Mouse (Mus musculus): ENCODE measurements at regions not wholly inside any gene's neighbourhood (a gene's known extent, or its start where the extent isn't known, plus 50 kb on each side); places are given as distances from the start of the nearest gene placed in this dataset.

DNA sequence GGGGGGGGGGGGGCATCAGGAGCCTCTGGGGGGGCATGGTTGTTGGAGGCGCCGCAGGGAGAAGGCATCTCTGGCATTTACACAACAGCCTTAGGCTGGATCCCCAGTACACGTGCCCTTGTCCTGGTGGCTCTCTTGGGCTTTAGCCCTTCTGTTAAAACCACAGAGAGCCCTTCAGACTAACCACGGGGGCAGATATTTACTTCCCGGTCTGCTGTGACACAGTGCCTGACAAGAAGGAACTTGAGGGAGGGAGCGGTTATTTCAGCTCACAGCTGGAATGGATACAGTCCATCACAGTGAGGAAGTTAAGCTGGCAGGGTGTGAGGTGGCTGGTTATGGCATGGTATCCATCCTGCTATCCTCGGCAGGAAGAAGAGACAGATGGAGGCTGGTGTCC lies 71.0 kb upstream of the Gm11733 start:
- Histone ChIP-seq H3K4me3 (no peak overlapping the region), H3K9ac (no peak overlapping the region), H3K9me3 (replicated peaks) (no peaks in the 10 kb centered on the region), H3K4me2 (no peak overlapping the region), H3K27ac (ENCODE audit: poor library complexity, severe bottlenecking) (no peak overlapping the region), H3K36me3 (no peaks in the 10 kb centered on the region), H3K27me3 (replicated peaks) (peaks cover 88% of the 10 kb centered on the region), H3K4me1 (replicated peaks) (peaks cover 22% of the 10 kb centered on the region)
- WGBS, result 25% methylated on average over 7 of the region's 7 CpGs
- no peak for ATAC-seq (ENCODE audit: insufficient number of reproducible peaks, low FRiP score)

DNA sequence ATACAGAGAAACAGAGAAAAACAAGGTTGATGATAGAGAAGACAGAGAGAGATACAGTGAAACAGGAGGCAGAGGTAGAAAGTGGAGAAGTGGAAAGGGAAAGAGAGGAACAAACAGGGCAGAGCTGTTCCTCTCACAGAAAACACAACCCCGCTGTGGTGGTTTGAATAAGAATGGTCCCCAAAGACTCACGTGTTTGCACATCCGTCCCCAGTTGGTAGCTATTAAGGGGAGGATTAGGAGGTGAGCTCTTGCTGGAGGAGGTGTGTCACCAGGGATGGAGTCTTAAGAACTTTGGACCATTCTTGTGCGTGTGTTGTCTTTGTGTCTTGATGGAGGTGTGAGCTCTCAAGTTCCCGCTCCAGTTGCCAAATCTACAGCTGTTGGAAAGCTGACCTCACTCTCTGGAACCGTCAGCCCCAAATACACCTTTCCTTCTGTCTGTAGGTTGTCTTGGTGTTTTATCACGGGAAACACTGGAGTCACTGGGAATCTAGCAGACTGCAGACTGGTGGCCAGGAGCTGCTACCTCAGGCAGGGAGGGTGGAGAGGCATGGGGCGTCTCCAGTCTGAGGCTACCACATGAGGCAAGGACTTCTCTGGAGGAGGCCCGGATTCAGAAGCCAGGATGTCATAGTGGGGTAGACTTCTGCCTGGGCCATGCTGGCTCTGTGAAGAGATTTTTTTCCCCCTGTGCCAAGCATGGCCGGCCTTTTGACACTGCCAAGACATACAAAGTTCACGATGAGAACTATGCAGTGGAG lies 70.0 kb upstream of the Gm11733 start:
- Histone ChIP-seq H3K4me2 (peak overlapping the region; percentile 75; the same call in 1 of the 2 replicates), H3K27ac (ENCODE audit: poor library complexity, severe bottlenecking) (no peak overlapping the region), H3K9me3 (replicated peaks) (no peaks in the 10 kb centered on the region), H3K9ac (no peak overlapping the region), H3K36me3 (no peaks in the 10 kb centered on the region), H3K4me3 (no peak overlapping the region; the same call in 1 of the 2 replicates), H3K4me1 (replicated peaks) (peaks cover 22% of the 10 kb centered on the region), H3K27me3 (replicated peaks) (peaks cover 81% of the 10 kb centered on the region)
- ATAC-seq (ENCODE audit: insufficient number of reproducible peaks, low FRiP score), result no peak
- 10% methylated on average over 11 of the region's 11 CpGs for WGBS

DNA sequence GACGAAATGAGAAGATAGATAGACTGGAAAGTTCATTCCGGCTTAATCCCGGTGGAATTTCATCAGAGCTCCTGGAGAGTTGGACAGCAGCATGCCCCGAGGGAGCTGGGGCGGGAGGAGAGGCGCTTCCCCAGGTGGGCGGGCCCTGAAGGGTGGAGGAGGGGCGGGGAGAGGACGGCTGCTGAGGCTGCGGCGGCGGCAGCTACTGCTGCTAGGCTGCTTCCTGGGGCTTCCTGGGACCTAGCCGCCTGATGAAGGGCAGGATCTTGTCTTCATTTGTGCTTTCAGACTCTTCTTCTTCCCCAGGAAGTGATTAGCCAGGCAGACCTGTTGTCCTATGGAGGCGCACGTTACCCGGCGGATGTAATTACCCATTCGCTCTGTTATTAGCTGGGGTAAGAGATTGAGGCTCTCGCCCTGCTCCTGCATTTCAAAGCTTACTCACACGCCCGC lies 69.3 kb upstream of the Gm11733 start:
- no peak overlapping the region for H3K27ac ChIP-seq (ENCODE audit: poor library complexity, severe bottlenecking)
- H3K4me3 ChIP-seq, result peak overlapping the region; percentile 43
- WGBS, result under 1% methylated on average over 18 of the region's 21 CpGs
- peaks cover 26% of the 10 kb centered on the region for H3K4me1 ChIP-seq (replicated peaks)
- peaks cover 84% of the 10 kb centered on the region for H3K27me3 ChIP-seq (replicated peaks)
- no peak for ATAC-seq (ENCODE audit: insufficient number of reproducible peaks, low FRiP score)
- H3K9ac ChIP-seq, result no peak overlapping the region
- H3K4me2 ChIP-seq, result peak overlapping the region; percentile 75
- no peaks in the 10 kb centered on the region for H3K9me3 ChIP-seq (replicated peaks)
- no peaks in the 10 kb centered on the region for H3K36me3 ChIP-seq

- no peaks in the 10 kb centered on the region for H3K9me3 ChIP-seq (replicated peaks)
- peaks cover 83% of the 10 kb centered on the region for H3K27me3 ChIP-seq (replicated peaks)
- H3K9ac ChIP-seq, result no peak overlapping the region
- WGBS, result 2% methylated on average over 14 of the region's 14 CpGs
- no peaks in the 10 kb centered on the region for H3K36me3 ChIP-seq
- H3K4me1 ChIP-seq (replicated peaks), result peaks cover 26% of the 10 kb centered on the region
- no peak overlapping the region for H3K27ac ChIP-seq (ENCODE audit: poor library complexity, severe bottlenecking)
- ATAC-seq (ENCODE audit: insufficient number of reproducible peaks, low FRiP score), result no peak
- no peak overlapping the region for H3K4me3 ChIP-seq
- peak overlapping the region; percentile 75 for H3K4me2 ChIP-seq
Observed at GRCm38 (mm10) chr11:117415466-117415865, 68.7 kb upstream of the Gm11733 start.

GRCm38 (mm10) chr11:117415955-117416354 lies 68.2 kb upstream of the Gm11733 start:
- H3K36me3 ChIP-seq, result no peaks in the 10 kb centered on the region
- H3K4me2 ChIP-seq, result peak overlapping the region; percentile 20; the same call in 1 of the 2 replicates
- H3K27me3 ChIP-seq (replicated peaks), result peaks cover 79% of the 10 kb centered on the region
- peaks cover 26% of the 10 kb centered on the region for H3K4me1 ChIP-seq (replicated peaks)
- no peak overlapping the region for H3K9ac ChIP-seq
- no peaks in the 10 kb centered on the region for H3K9me3 ChIP-seq (replicated peaks)
- no peak overlapping the region for H3K4me3 ChIP-seq
- no peak overlapping the region for H3K27ac ChIP-seq (ENCODE audit: poor library complexity, severe bottlenecking)
- no peak for ATAC-seq (ENCODE audit: insufficient number of reproducible peaks, low FRiP score)
- 5% methylated on average over 13 of the region's 13 CpGs for WGBS

DNA sequence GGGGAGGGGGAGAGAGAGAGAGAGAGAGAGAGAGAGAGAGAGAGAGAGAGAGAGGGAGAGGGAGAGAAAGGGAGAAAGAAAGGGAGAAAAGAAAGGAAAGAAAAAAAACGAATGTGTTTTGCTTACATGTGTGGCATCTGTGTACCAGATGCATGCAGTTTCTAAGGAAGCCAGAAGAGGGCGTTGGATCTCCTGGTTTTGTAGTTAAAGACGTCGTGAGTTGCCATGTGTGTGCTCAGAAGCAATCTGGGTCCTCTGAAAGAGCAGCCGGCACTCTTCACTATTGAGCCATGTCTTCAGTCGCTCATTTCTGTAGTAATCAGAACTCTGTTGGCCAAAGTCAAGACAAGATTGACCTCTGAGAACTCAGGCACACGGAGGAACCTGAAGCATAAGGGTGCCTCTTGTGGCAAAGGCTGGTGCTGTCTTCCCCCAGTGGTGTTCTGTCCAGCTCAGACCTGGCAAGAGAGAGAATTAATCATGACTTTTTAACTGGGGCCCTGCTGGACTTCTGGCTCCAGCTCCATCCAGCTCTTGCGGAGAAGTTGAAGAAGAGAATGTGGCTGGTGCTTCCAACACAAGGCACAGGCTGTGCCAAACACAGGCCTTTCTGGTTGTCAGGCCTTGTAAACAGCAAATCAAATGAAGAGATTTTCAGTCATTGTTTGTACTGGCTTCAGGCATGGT lies 67.0 kb upstream of the Gm11733 start:
- Histone ChIP-seq H3K9me3 (replicated peaks) (no peaks in the 10 kb centered on the region), H3K9ac (no peak overlapping the region), H3K4me2 (no peak overlapping the region), H3K27me3 (replicated peaks) (peaks cover 73% of the 10 kb centered on the region), H3K27ac (ENCODE audit: poor library complexity, severe bottlenecking) (no peak overlapping the region), H3K4me3 (no peak overlapping the region), H3K4me1 (replicated peaks) (peaks cover 33% of the 10 kb centered on the region), H3K36me3 (no peaks in the 10 kb centered on the region)
- no peak for ATAC-seq (ENCODE audit: insufficient number of reproducible peaks, low FRiP score)
- WGBS, result 44% methylated on average over 8 of the region's 8 CpGs

GRCm38 (mm10) chr11:117417959-117418574 lies 66.1 kb upstream of the Gm11733 start:
- H3K27me3 ChIP-seq (replicated peaks), result peaks cover 63% of the 10 kb centered on the region
- ATAC-seq (ENCODE audit: insufficient number of reproducible peaks, low FRiP score), result no peak
- no peak overlapping the region for H3K9ac ChIP-seq
- H3K4me2 ChIP-seq, result no peak overlapping the region
- peaks cover 33% of the 10 kb centered on the region for H3K4me1 ChIP-seq (replicated peaks)
- peaks cover 4% of the 10 kb centered on the region; the same call in 1 of the 2 replicates for H3K9me3 ChIP-seq (replicated peaks)
- 63% methylated on average over 9 of the region's 9 CpGs for WGBS
- H3K4me3 ChIP-seq, result no peak overlapping the region
- no peak overlapping the region for H3K27ac ChIP-seq (ENCODE audit: poor library complexity, severe bottlenecking)
- H3K36me3 ChIP-seq, result no peaks in the 10 kb centered on the region

GRCm38 (mm10) chr11:117418939-117419338 lies 65.2 kb upstream of the Gm11733 start:
- Histone ChIP-seq H3K4me1 (replicated peaks) (peaks cover 33% of the 10 kb centered on the region), H3K9me3 (replicated peaks) (peaks cover 4% of the 10 kb centered on the region; the same call in 1 of the 2 replicates), H3K27ac (ENCODE audit: poor library complexity, severe bottlenecking) (no peak overlapping the region), H3K4me2 (no peak overlapping the region), H3K4me3 (no peak overlapping the region), H3K9ac (no peak overlapping the region), H3K27me3 (replicated peaks) (peaks cover 54% of the 10 kb centered on the region), H3K36me3 (no peaks in the 10 kb centered on the region)
- WGBS, result 50% methylated on average over 3 of the region's 3 CpGs
- no peak for ATAC-seq (ENCODE audit: insufficient number of reproducible peaks, low FRiP score)

DNA sequence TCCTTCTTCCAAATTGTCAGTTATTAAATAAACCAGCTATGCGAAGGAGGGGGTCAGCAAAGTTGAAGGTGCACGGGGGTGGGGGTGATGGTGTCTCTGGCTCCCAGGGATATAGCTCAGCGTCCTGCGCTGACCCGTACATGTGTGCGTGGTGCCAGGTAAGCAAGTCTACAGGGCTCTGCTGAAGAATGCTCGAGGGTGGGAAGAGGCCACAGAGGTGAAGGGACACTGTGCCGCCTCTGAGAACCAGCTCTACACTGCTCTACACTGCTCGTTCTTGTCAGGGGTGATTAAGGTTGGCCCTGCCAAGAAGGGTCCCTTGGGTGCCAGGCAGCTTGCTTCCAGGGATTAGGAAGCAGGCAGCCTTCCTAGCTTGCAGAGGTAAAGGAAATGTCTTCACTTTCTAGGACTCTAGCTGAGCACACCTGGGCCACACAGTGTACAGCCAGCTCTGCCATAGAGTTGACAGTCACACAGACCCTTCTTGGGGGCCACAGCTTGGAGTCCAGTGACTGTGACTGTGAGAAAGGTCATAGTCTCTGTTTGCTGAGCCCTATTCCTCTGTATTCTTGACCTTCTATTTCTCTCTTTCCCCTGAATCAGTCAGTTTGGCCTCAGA lies 64.7 kb upstream of the Gm11733 start:
- no peak for ATAC-seq (ENCODE audit: insufficient number of reproducible peaks, low FRiP score)
- H3K9ac ChIP-seq, result no peak overlapping the region
- peaks cover 51% of the 10 kb centered on the region for H3K27me3 ChIP-seq (replicated peaks)
- peaks cover 31% of the 10 kb centered on the region for H3K4me1 ChIP-seq (replicated peaks)
- H3K4me3 ChIP-seq, result no peak overlapping the region
- H3K27ac ChIP-seq (ENCODE audit: poor library complexity, severe bottlenecking), result no peak overlapping the region
- WGBS, result 81% methylated on average over 9 of the region's 9 CpGs
- H3K36me3 ChIP-seq, result no peaks in the 10 kb centered on the region
- peaks cover 4% of the 10 kb centered on the region; the same call in 1 of the 2 replicates for H3K9me3 ChIP-seq (replicated peaks)
- no peak overlapping the region for H3K4me2 ChIP-seq

DNA sequence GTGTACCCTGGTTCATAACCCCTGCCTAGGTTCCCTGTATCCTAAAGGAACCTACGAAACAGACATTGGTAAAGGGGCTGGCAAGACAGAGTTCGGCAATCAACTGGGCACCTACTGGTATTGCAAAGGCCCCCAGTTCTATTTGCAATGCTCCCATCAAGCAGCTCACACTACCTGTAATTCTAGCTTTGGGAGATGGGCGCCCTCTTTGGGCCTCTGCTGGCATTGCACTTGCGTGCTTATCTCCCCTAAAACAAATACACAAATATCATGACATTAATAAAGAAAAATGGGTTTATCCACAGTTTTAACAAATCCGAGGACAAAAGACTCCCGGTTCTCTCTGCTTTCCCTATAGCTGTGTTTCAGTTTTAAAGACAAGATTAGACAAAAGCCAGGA lies 61.5 kb upstream of the Gm11733 start:
- peaks cover 23% of the 10 kb centered on the region for H3K4me1 ChIP-seq (replicated peaks)
- H3K9me3 ChIP-seq (replicated peaks), result peaks cover 4% of the 10 kb centered on the region; the same call in 1 of the 2 replicates
- no peak overlapping the region for H3K9ac ChIP-seq
- no peak overlapping the region for H3K4me2 ChIP-seq
- peaks cover 41% of the 10 kb centered on the region for H3K27me3 ChIP-seq (replicated peaks)
- no peak overlapping the region for H3K27ac ChIP-seq (ENCODE audit: poor library complexity, severe bottlenecking)
- 79% methylated on average over 6 of the region's 6 CpGs for WGBS
- no peaks in the 10 kb centered on the region for H3K36me3 ChIP-seq
- no peak for ATAC-seq (ENCODE audit: insufficient number of reproducible peaks, low FRiP score)
- H3K4me3 ChIP-seq, result no peak overlapping the region

GRCm38 (mm10) chr11:117423422-117423821 lies 60.7 kb upstream of the Gm11733 start:
- Histone ChIP-seq H3K27ac (ENCODE audit: poor library complexity, severe bottlenecking) (no peak overlapping the region), H3K4me2 (no peak overlapping the region), H3K9me3 (replicated peaks) (peaks cover 4% of the 10 kb centered on the region; the same call in 1 of the 2 replicates), H3K27me3 (replicated peaks) (peaks cover 41% of the 10 kb centered on the region), H3K4me3 (no peak overlapping the region), H3K9ac (no peak overlapping the region), H3K4me1 (replicated peaks) (peaks cover 23% of the 10 kb centered on the region), H3K36me3 (no peaks in the 10 kb centered on the region)
- ATAC-seq (ENCODE audit: insufficient number of reproducible peaks, low FRiP score), result no peak
- WGBS, result 90% methylated on average over 2 of the region's 2 CpGs

All from heart, embryonic 12.5 days (tissue).